Mouse (Mus musculus) limb, embryonic 15.5 days (tissue): ENCODE results near the gene Zdhhc18. TPM values are rescaled to one million over a fixed set of nuclear protein-coding genes. Genes with fewer than 3 reads are reported as not detected.
"Not testable (repeated sequence)": the region's sequence is repeated elsewhere in the genome, so short reads cannot be mapped to it uniquely, and the experiment has no call there.

ENCODE experiments used
- ATAC-seq: fragments of 200-750 bp; cut with Nextera tagmentation; 2 replicates; pipeline ENCODE4 v1.8.0; 2017; ENCODE audit warnings: low read depth, moderate TSS enrichment; ENCODE audit not compliant: insufficient number of reproducible peaks, low FRiP score, low TSS enrichment
- H3K27ac ChIP-seq: fragments of 300-500 bp; sonication (generic); 2 replicates; pipeline ENCODE4 v1.5.1; 2015; ENCODE audit warnings: moderate library complexity, mild to moderate bottlenecking, inconsistent platforms
- H3K27me3 ChIP-seq: fragments of 300-500 bp; sonication (generic); 2 replicates; pipeline ENCODE4 v1.6.1; 2015; ENCODE audit warnings: inconsistent platforms
- H3K36me3 ChIP-seq: fragments of 300-500 bp; sonication (generic); 2 replicates; pipeline ENCODE4 v1.6.1; 2015; ENCODE audit warnings: inconsistent platforms
- H3K4me1 ChIP-seq: fragments of 300-500 bp; sonication (generic); 2 replicates; pipeline ENCODE4 v1.6.1; 2015; ENCODE audit warnings: inconsistent platforms
- H3K4me2 ChIP-seq: fragments of 300-500 bp; sonication (generic); 2 replicates; pipeline ENCODE4 v1.6.1; 2015; ENCODE audit warnings: mild to moderate bottlenecking, inconsistent platforms
- H3K4me3 ChIP-seq: fragments of 300-500 bp; sonication (generic); 2 replicates; pipeline ENCODE4 v1.5.1; 2015; ENCODE audit warnings: mild to moderate bottlenecking, inconsistent platforms
- H3K9ac ChIP-seq: fragments of 300-500 bp; sonication (generic); 2 replicates; pipeline ENCODE4 v1.6.1; 2015; ENCODE audit warnings: inconsistent platforms
- H3K9me3 ChIP-seq: fragments of 300-500 bp; sonication (generic); 2 replicates; pipeline ENCODE4 v1.6.1; 2016; ENCODE audit warnings: inconsistent platforms
- WGBS: fragments of 180-500 bp; shearing (Covaris S2); methylation state at CpG from one replicate; pipeline ENCODE4 v1.1.7; 2015; 5-methylcytosine and 5-hydroxymethylcytosine counted together
- polyA plus RNA-seq: library from polyadenylated mRNA; unstranded; fragments of >200 nt; fragmentation: Nextera tagmentation; extraction: Ambion mirVana; gene quantifications from 2 replicates; pipeline ENCODE4 v1.2.1, GENCODE M21; 2015

Gene Zdhhc18
- polyA plus RNA-seq, 1 experiment from 2014 or later: 3.6 TPM

- peak overlapping the region; percentile 93 for H3K27ac ChIP-seq
- 0 out of 2 replicates have a peak overlapping the region, but pooled peaks have one; percentile 8 for H3K9ac ChIP-seq
- H3K4me1 ChIP-seq: peaks cover 42% of the 10 kb centered on the region
- H3K27me3 ChIP-seq: no peaks in the 10 kb centered on the region
- ATAC-seq: peak; percentile 82
- no peaks in the 10 kb centered on the region for H3K9me3 ChIP-seq
- peak overlapping the region; percentile 30 for H3K4me3 ChIP-seq
- peaks cover 23% of the 10 kb centered on the region for H3K36me3 ChIP-seq
- 2% methylated on average over 10 of the region's 10 CpGs for WGBS
- peak overlapping the region; percentile 48 for H3K4me2 ChIP-seq
Observed at GRCm38 (mm10) chr4:133660193-133661155, 10.5 kb upstream of the Zdhhc18 start.

GRCm38 (mm10) chr4:133659497-133660192 lies 9.7 kb upstream of the Zdhhc18 start:
- H3K9ac ChIP-seq: peak overlapping the region; percentile 8; the same call in 1 of the 2 replicates
- 2% methylated on average over 15 of the region's 15 CpGs for WGBS
- H3K4me3 ChIP-seq: peak overlapping the region; percentile 30
- peaks cover 15% of the 10 kb centered on the region for H3K36me3 ChIP-seq
- peaks cover 36% of the 10 kb centered on the region for H3K4me1 ChIP-seq
- no peaks in the 10 kb centered on the region for H3K27me3 ChIP-seq
- peak overlapping the region; percentile 93 for H3K27ac ChIP-seq
- peak; percentile 25; the same call in 1 of the 2 replicates for ATAC-seq
- H3K9me3 ChIP-seq: no peaks in the 10 kb centered on the region
- H3K4me2 ChIP-seq: peak overlapping the region; percentile 48

GRCm38 (mm10) chr4:133658729-133659128 lies 8.8 kb upstream of the Zdhhc18 start:
- peak overlapping the region; percentile 93; the same call in 1 of the 2 replicates for H3K27ac ChIP-seq
- H3K9me3 ChIP-seq: no peaks in the 10 kb centered on the region
- H3K4me3 ChIP-seq: no peak overlapping the region
- no peaks in the 10 kb centered on the region for H3K27me3 ChIP-seq
- no peak overlapping the region for H3K4me2 ChIP-seq
- H3K4me1 ChIP-seq: peaks cover 36% of the 10 kb centered on the region
- H3K36me3 ChIP-seq: peaks cover 9% of the 10 kb centered on the region; the same call in 1 of the 2 replicates
- 36% methylated on average over 2 of the region's 2 CpGs for WGBS
- H3K9ac ChIP-seq: no peak overlapping the region
- no peak for ATAC-seq

GRCm38 (mm10) chr4:133657829-133658458 lies 8.0 kb upstream of the Zdhhc18 start:
- H3K36me3 ChIP-seq: peaks cover 9% of the 10 kb centered on the region; the same call in 1 of the 2 replicates
- WGBS: 59% methylated on average over 5 of the region's 5 CpGs
- H3K9me3 ChIP-seq: no peaks in the 10 kb centered on the region
- H3K27ac ChIP-seq: no peak overlapping the region
- H3K27me3 ChIP-seq: no peaks in the 10 kb centered on the region
- no peak for ATAC-seq
- no peak overlapping the region for H3K4me3 ChIP-seq
- no peak overlapping the region for H3K9ac ChIP-seq
- no peak overlapping the region for H3K4me2 ChIP-seq
- peaks cover 36% of the 10 kb centered on the region for H3K4me1 ChIP-seq

- H3K4me3 ChIP-seq: no peak overlapping the region
- no peak overlapping the region for H3K27ac ChIP-seq
- peaks cover 36% of the 10 kb centered on the region for H3K4me1 ChIP-seq
- no peak for ATAC-seq
- 26% methylated on average over 4 of the region's 4 CpGs for WGBS
- no peaks in the 10 kb centered on the region for H3K27me3 ChIP-seq
- no peak overlapping the region for H3K4me2 ChIP-seq
- H3K9me3 ChIP-seq: no peaks in the 10 kb centered on the region
- peaks cover 3% of the 10 kb centered on the region; the same call in 1 of the 2 replicates for H3K36me3 ChIP-seq
- H3K9ac ChIP-seq: no peak overlapping the region
Observed at GRCm38 (mm10) chr4:133656997-133657396, 7.0 kb upstream of the Zdhhc18 start.

GRCm38 (mm10) chr4:133656294-133656693 lies 6.3 kb upstream of the Zdhhc18 start:
- no peaks in the 10 kb centered on the region for H3K27me3 ChIP-seq
- no peak overlapping the region for H3K4me3 ChIP-seq
- H3K4me2 ChIP-seq: no peak overlapping the region
- H3K4me1 ChIP-seq: peaks cover 36% of the 10 kb centered on the region
- H3K27ac ChIP-seq: no peak overlapping the region
- H3K9me3 ChIP-seq: no peaks in the 10 kb centered on the region
- 41% methylated on average over 4 of the region's 4 CpGs for WGBS
- H3K9ac ChIP-seq: no peak overlapping the region
- H3K36me3 ChIP-seq: no peaks in the 10 kb centered on the region
- ATAC-seq: no peak

- not testable (repeated sequence) for ATAC-seq, H3K36me3 ChIP-seq, H3K27me3 ChIP-seq, H3K27ac ChIP-seq, H3K9me3 ChIP-seq, H3K4me2 ChIP-seq, H3K4me3 ChIP-seq, H3K9ac ChIP-seq
- H3K4me1 ChIP-seq: peaks cover 16% of the 10 kb centered on the region
- 90% methylated on average over 5 of the region's 5 CpGs for WGBS
Observed at GRCm38 (mm10) chr4:133654070-133654469, 4.1 kb upstream of the Zdhhc18 start.

GRCm38 (mm10) chr4:133652746-133653145 lies 2.8 kb upstream of the Zdhhc18 start:
- WGBS: 76% methylated on average over 10 of the region's 10 CpGs
- ATAC-seq: no peak
- Histone ChIP-seq H3K9ac (no peak overlapping the region), H3K36me3 (no peaks in the 10 kb centered on the region), H3K4me3 (no peak overlapping the region), H3K27ac (no peak overlapping the region), H3K9me3 (no peaks in the 10 kb centered on the region), H3K4me2 (no peak overlapping the region), H3K4me1 (peaks cover 5% of the 10 kb centered on the region), H3K27me3 (no peaks in the 10 kb centered on the region)

GRCm38 (mm10) chr4:133651986-133652385 lies 2.0 kb upstream of the Zdhhc18 start:
- H3K9ac ChIP-seq: no peak overlapping the region
- 65% methylated on average over 4 of the region's 4 CpGs for WGBS
- H3K4me3 ChIP-seq: no peak overlapping the region
- no peak overlapping the region for H3K4me2 ChIP-seq
- no peaks in the 10 kb centered on the region for H3K27me3 ChIP-seq
- H3K27ac ChIP-seq: no peak overlapping the region
- 0 out of 2 replicates have a peak, but pooled peaks cover 4% of the 10 kb centered on the region for H3K4me1 ChIP-seq
- no peak for ATAC-seq
- H3K36me3 ChIP-seq: no peaks in the 10 kb centered on the region
- no peaks in the 10 kb centered on the region for H3K9me3 ChIP-seq

GRCm38 (mm10) chr4:133651445-133651844 lies 1.5 kb upstream of the Zdhhc18 start:
- Histone ChIP-seq H3K36me3 (no peaks in the 10 kb centered on the region), H3K4me1 (0 out of 2 replicates have a peak, but pooled peaks cover 4% of the 10 kb centered on the region), H3K27me3 (no peaks in the 10 kb centered on the region), H3K4me2 (no peak overlapping the region), H3K9me3 (no peaks in the 10 kb centered on the region), H3K27ac (no peak overlapping the region), H3K4me3 (no peak overlapping the region), H3K9ac (no peak overlapping the region)
- no peak for ATAC-seq
- 49% methylated on average over 10 of the region's 10 CpGs for WGBS

- H3K4me2 ChIP-seq: peak overlapping the region; percentile 39; the same call in 1 of the 2 replicates
- H3K27me3 ChIP-seq, H3K4me1 ChIP-seq, H3K27ac ChIP-seq, H3K9me3 ChIP-seq, H3K36me3 ChIP-seq, H3K9ac ChIP-seq, ATAC-seq: not testable (repeated sequence)
- 79% methylated on average over 5 of the region's 5 CpGs for WGBS
- peak overlapping the region; percentile 31; the same call in 1 of the 2 replicates for H3K4me3 ChIP-seq
Observed at GRCm38 (mm10) chr4:133649464-133649863, 490 bp downstream of the Zdhhc18 start.
